Mouse (Mus musculus) olfactory bulb, adult 2 months (tissue): ENCODE data around the gene Prdm5. TPM values are rescaled to one million over a fixed set of nuclear protein-coding genes. Genes with fewer than 3 reads are reported as not detected.

Source experiments
- H3K27ac ChIP-seq: fragments of 200-500 bp; 2 replicates; pipeline ENCODE4 v1.5.1; 2012; ENCODE audit warnings: low read depth, low read length; ENCODE audit not compliant: insufficient read depth
- H3K4me1 ChIP-seq: fragments of 200-500 bp; 2 replicates; pipeline ENCODE4 v1.6.1; 2012; ENCODE audit warnings: low read length; ENCODE audit not compliant: control insufficient read depth, insufficient read depth
- H3K4me3 ChIP-seq: fragments of 200-500 bp; 2 replicates; pipeline ENCODE4 v1.5.1; 2012; ENCODE audit warnings: mild to moderate bottlenecking, low read depth, low read length, moderate library complexity; ENCODE audit not compliant: insufficient read depth
- CTCF ChIP-seq: fragments of 200-500 bp; IDR thresholded peaks from 2 replicates; pipeline ENCODE4 v1.5.1; 2012; ENCODE audit warnings: low read depth, mild to moderate bottlenecking, low read length, moderate library complexity; ENCODE audit not compliant: insufficient read depth
- POLR2A ChIP-seq: fragments of 200-500 bp; IDR thresholded peaks from 2 replicates; pipeline ENCODE4 v1.6.1; 2012; ENCODE audit warnings: mild to moderate bottlenecking, low read depth, low read length, moderate library complexity; ENCODE audit not compliant: insufficient read depth
- WGBS: fragments of 180-500 bp; shearing (Covaris S2); methylation state at CpG from one replicate; pipeline ENCODE4 v1.1.7; 2018; 5-methylcytosine and 5-hydroxymethylcytosine counted together
- polyA plus RNA-seq: library from polyadenylated mRNA; stranded (reverse); fragments of >200 nt; gene quantifications from 2 replicates; pipeline ENCODE4 v1.2.4, GENCODE M21; 2012; ENCODE audit warnings: low replicate concordance; ENCODE audit not compliant: missing spikeins, insufficient read depth, insufficient read length

The Prdm5 gene
- polyA plus RNA-seq, 1 experiment = not detected

DNA sequence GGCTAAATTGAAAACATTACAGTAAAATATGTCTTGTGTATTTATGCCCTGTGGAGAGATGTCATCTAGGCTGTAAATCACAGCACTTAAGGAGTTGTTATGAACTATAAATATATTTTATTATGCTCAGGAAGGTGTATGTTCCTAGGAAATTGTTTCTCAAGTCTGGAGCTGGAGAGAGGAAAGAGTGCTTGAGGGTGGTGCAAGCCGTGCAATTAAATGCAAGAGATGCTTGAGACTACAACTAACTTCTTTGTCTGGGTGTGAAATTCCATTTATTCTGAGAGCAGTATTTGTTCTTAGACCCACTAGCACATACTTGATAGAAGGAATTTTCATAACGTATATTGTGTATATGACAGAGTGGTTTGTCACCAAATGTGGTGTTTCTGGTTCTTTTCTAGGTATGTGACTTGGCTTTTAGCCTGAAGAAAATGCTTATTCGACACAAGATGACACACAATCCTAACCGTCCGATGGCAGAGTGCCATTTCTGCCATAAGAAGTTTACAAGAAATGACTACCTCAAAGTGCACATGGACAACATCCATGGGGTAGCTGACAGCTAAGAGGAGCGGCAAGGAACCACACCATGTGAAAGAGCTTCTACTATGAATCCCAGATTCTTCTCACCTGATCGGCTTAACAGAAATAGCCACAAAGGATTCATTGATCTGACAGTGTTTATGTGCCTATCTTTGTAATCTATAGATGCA is 156.9 kb downstream of the Prdm5 start:
- no peak overlapping the region for H3K27ac ChIP-seq
- TF ChIP-seq POLR2A = no peak
- H3K4me1 ChIP-seq = no peaks in the 10 kb centered on the region
- H3K4me3 ChIP-seq = no peak overlapping the region
- 95% methylated on average over 7 of the region's 7 CpGs for WGBS

- Histone ChIP-seq H3K4me3 (no peak overlapping the region), H3K27ac (no peak overlapping the region), H3K4me1 (no peaks in the 10 kb centered on the region)
- TF ChIP-seq CTCF (no peak), POLR2A (no peak)
- WGBS = 57% methylated on average over 6 of the region's 6 CpGs
These were observed 171.7 kb downstream of the Prdm5 start for GRCm38 (mm10) chr6:65950492-65950891.

- H3K4me1 ChIP-seq = no peaks in the 10 kb centered on the region
- 98% methylated on average over 10 of the region's 10 CpGs for WGBS
- no peak within 1 kb of the TSS for H3K4me3 ChIP-seq
- TF ChIP-seq POLR2A = no peak
- TF ChIP-seq CTCF = no peak
- H3K27ac ChIP-seq = no peak within 1 kb of the TSS
These were observed 173.5 kb downstream of the Prdm5 start, which contains the start of gene 4930544G11Rik for GRCm38 (mm10) chr6:65952309-65952708. Gene 4930544G11Rik, plus strand, starts transcription at chr6:65952609.

DNA sequence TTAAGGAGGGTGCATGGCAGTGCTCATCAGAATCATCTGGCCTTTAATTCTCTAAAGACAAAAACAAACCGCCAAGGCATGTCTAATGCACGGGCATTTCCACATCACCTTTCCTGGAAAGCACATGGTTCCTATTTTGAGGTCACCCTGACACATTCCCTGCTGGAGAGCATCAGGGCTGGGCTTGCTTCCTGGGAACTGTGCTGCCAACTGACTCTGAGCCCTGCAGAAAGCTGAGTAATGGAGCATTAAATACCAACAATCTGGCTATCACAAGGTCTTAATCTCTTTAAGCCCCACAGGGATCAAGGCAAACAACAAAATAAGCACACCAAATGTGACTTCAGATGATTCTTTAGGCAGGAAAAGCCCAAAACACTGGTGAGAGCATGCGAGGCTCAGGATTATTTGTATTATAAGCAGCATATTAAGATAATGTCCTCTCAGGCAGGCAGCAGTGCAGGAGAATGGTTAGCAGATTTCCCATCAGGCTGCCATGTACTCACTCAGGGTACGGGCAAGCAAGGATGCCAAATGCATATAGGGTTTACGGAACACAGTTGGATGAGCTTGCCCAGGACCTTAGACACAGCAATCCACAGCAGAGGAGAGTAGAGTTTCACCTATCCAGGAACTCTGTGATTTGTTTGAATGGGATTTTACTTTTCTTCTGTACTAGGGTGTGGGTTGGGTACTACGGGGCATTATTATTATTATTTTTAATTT is 190.8 kb downstream of the Prdm5 start:
- TF ChIP-seq POLR2A = no peak
- WGBS = 72% methylated on average over 6 of the region's 6 CpGs
- no peak overlapping the region for H3K27ac ChIP-seq
- H3K4me3 ChIP-seq = no peak overlapping the region
- no peaks in the 10 kb centered on the region for H3K4me1 ChIP-seq

GRCm38 (mm10) chr6:65970410-65970809 is 191.6 kb downstream of the Prdm5 start:
- 75% methylated on average over 9 of the region's 9 CpGs for WGBS
- no peak overlapping the region for H3K27ac ChIP-seq
- TF ChIP-seq POLR2A (no peak), CTCF (no peak)
- H3K4me1 ChIP-seq = no peaks in the 10 kb centered on the region
- H3K4me3 ChIP-seq = no peak overlapping the region

Other genes starting within 250 kb of the Prdm5 start
- gene Ndnf, start 107.4 kb upstream of the Prdm5 start, polyA plus RNA-seq = 29.9 TPM in 1 of 2 replicates, not detected in the other
- not detected in 2 replicates for gene 4930544G11Rik, start 173.6 kb downstream of the Prdm5 start, polyA plus RNA-seq